Mouse (Mus musculus) effector memory CD4-positive, alpha-beta T cell, adult 5 months (primary cell): ENCODE measurements around the gene Trim46. TPM values are rescaled to one million over a fixed set of nuclear protein-coding genes. Genes with fewer than 3 reads are reported as not detected.

Source experiments
- polyA plus RNA-seq: library from polyadenylated mRNA; unstranded; fragments of 100-300 nt; shearing (Covaris generic); gene quantifications from one replicate; pipeline ENCODE4 v1.2.1, GENCODE M21; 2017

Trim46 gene
- polyA plus RNA-seq: 2.7 TPM

GRCm38 (mm10) chr3:89246261-89247100 lies at the start of gene Trim46:
TSS of gene Trim46 (minus strand) at chr3:89246309.

GRCm38 (mm10) chr3:89280606-89281511 lies 34.8 kb upstream of the Trim46 start, which contains the start of gene Efna1:
TSS of gene Efna1 (minus strand) at chr3:89281142.

DNA sequence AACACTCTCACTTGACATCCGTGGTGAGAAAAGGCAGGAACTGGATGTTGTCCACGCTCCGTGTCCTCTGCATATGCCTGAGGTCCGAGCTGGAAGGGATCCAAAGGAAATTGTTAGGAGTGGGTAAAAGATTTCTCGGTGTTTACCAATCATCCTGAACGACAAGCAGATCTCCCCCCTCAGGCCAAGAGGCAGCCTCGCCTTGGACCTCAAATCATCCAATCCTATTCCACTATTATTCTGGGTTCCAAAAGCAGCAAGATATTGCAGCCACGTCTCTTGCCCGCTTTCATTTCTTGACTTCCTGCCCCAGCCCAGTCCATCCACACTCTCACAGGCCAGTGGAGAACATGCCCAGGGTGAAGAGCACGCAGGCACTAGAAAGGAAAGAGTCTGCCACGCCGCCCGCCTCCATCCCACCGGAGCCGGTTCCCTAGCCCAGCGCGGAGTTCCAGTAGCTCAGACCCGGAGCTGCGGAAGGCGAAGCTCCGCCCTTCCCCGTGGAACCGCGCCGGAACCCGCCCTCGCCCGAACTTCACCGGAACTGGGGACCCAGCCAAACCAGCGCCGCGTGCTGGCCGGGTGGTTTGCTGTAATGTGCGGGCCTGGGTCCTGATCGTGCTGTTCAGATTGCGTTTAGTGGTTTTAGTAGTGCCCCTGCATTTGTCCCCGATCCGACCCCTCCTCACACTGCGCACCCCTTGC lies 24.1 kb upstream of the Trim46 start, which contains the start of gene Slc50a1:
TSS of gene Slc50a1 (minus strand) at position 520 of the 705 bp plus-strand sequence.

GRCm38 (mm10) chr3:89259076-89259475 lies 13.0 kb upstream of the Trim46 start, which contains the start of gene Dpm3:
TSS of gene Dpm3 (plus strand) at chr3:89259358.

DNA sequence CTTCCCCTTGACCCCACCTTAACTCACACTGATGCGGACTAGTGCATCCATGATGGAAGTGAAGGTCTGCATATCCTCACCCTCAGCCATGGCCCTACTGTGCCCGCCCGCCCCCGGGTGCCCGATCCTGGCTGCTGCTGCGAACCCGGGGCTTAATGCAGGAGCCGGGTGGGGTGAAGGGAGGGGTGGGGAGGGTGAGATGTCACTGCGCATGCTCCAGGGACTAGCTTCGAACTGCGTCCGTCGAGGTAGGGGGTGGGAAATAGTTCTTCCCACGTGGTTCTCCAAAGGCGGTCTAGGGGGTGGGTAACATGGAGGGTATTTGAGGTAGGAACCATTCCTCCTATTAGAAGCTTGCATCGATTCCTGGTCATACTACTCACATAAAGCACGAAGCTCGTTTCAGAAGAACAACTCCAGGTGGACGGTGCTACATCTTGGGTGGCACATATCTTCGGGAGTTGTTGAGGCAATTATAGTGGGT lies 379 bp downstream of the Trim46 start, which contains the start of gene Krtcap2:
TSS of gene Krtcap2 (plus strand) at position 279 of the 484 bp plus-strand sequence.

DNA sequence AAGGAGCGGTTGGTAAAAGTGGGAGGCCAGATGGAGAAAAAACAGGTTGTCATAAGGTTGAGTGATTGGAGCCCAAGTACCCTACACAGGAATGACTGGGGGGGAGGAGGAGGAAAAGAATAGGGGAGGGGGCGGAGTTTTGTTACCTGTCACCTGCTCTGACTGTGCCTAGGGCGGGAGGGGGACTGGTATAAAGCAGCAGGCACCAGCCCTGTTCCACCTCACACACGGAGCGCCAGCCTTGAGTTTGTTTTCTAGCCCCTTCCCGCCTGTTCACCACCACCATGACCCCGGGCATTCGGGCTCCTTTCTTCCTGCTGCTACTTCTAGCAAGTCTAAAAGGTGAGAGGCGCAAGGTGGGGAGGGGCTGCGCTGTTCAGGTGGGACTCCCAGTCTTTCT lies 17.3 kb downstream of the Trim46 start, which contains the start of gene Muc1:
TSS of gene Muc1 (plus strand) at position 222 of the 400 bp plus-strand sequence.

DNA sequence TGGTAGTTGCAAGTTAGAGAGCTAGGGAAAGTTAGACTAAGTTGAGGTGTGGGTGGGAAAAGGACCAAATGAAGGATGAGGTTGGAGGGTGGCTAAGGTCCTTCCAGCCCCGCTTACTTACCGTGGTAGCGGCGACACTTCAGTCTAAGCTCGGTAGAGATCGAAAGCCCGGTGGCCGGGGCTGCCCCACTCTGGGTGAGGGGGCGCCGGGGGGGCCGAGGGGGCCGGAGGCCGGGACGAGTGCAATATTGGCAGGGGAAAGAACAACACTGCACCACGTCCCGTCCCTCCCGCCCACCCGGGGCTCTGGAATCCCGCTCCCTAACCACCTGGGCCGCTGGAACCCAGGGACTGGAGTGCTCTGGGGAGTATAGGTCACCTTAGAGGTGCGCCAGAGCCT lies 19.2 kb downstream of the Trim46 start, which contains the start of gene Mtx1:
TSS of gene Mtx1 (minus strand) at position 189 of the 400 bp plus-strand sequence.

GRCm38 (mm10) chr3:89214681-89215411 lies 31.3 kb downstream of the Trim46 start, which contains the start of gene Thbs3:
TSS of gene Thbs3 (plus strand) at chr3:89215180.

GRCm38 (mm10) chr3:89202253-89203141 lies 43.6 kb downstream of the Trim46 start, which contains the start of gene Gba:
TSS of gene Gba (plus strand) at chr3:89202928.

Other genes starting within 250 kb of the Trim46 start
- gene Rusc1, start 153.0 kb downstream of the Trim46 start, polyA plus RNA-seq: 76.8 TPM
- gene Gm43738, start 145.2 kb downstream of the Trim46 start, polyA plus RNA-seq: not detected
- gene Fdps, start 144.3 kb downstream of the Trim46 start, polyA plus RNA-seq: 61.8 TPM
- gene Pklr, start 110.2 kb downstream of the Trim46 start, polyA plus RNA-seq: not detected
- gene Hcn3, start 86.1 kb downstream of the Trim46 start, polyA plus RNA-seq: 1.9 TPM
- gene Clk2, start 81.5 kb downstream of the Trim46 start, polyA plus RNA-seq: 86.6 TPM
- gene Scamp3, start 68.8 kb downstream of the Trim46 start, polyA plus RNA-seq: 232 TPM
- gene Fam189b, start 63.2 kb downstream of the Trim46 start, polyA plus RNA-seq: 94.4 TPM
- gene Gba, start 43.4 kb downstream of the Trim46 start, polyA plus RNA-seq: 79.2 TPM
- gene Thbs3, start 31.1 kb downstream of the Trim46 start, polyA plus RNA-seq: 1.6 TPM
- 87.7 TPM for gene Mtx1, start 19.2 kb downstream of the Trim46 start, polyA plus RNA-seq
- gene Muc1, start 17.3 kb downstream of the Trim46 start, polyA plus RNA-seq: 7.2 TPM
- gene Krtcap2, start 343 bp downstream of the Trim46 start, polyA plus RNA-seq: 192 TPM
- gene Dpm3, start 13.0 kb upstream of the Trim46 start, polyA plus RNA-seq: 74.3 TPM
- gene Slc50a1, start 24.3 kb upstream of the Trim46 start, polyA plus RNA-seq: 132 TPM
- gene Efna1, start 34.8 kb upstream of the Trim46 start, polyA plus RNA-seq: 0.26 TPM
- gene Efna3, start 76.7 kb upstream of the Trim46 start, polyA plus RNA-seq: not detected
- gene Efna4, start 91.7 kb upstream of the Trim46 start, polyA plus RNA-seq: not detected
- gene Adam15, start 103.7 kb upstream of the Trim46 start, polyA plus RNA-seq: 21.7 TPM
- gene Dcst2, start 115.7 kb upstream of the Trim46 start, polyA plus RNA-seq: not detected
- gene Dcst1, start 118.9 kb upstream of the Trim46 start, polyA plus RNA-seq: 0.37 TPM
- gene Zbtb7b, start 148.5 kb upstream of the Trim46 start, polyA plus RNA-seq: 17.3 TPM
- not detected for gene Lenep, start 156.5 kb upstream of the Trim46 start, polyA plus RNA-seq
- 27.4 TPM for gene Flad1, start 165.6 kb upstream of the Trim46 start, polyA plus RNA-seq
- 10.5 TPM for gene Cks1b, start 172.1 kb upstream of the Trim46 start, polyA plus RNA-seq
- 69.1 TPM for gene Shc1, start 172.1 kb upstream of the Trim46 start, polyA plus RNA-seq
- gene Pygo2, start 183.9 kb upstream of the Trim46 start, polyA plus RNA-seq: 37.8 TPM
- 100 TPM for gene Pbxip1, start 190.4 kb upstream of the Trim46 start, polyA plus RNA-seq
- gene Pmvk, start 208.2 kb upstream of the Trim46 start, polyA plus RNA-seq: 14.1 TPM